Mouse (Mus musculus): ENCODE data around the gene Hist1h2ad. TPM values are rescaled to one million over a fixed set of nuclear protein-coding genes. Genes with fewer than 3 reads are reported as not detected.
A peak's percentile ranks its signal among the peaks of the same experiment; 100 is the strongest.
"Not testable (repeated sequence)": the region's sequence is repeated elsewhere in the genome, so short reads cannot be mapped to it uniquely, and the experiment has no call there.

The Hist1h2ad gene
- polyA plus RNA-seq, 1 experiment from 2014 or later: 2.3 TPM

- Histone ChIP-seq H3K9me3 (no peaks in the 10 kb centered on the region), H3K4me2 (peak overlapping the region; percentile 92), H3K4me3 (peak overlapping the region; percentile 56), H3K4me1 (peaks cover 15% of the 10 kb centered on the region), H3K27me3 (no peaks in the 10 kb centered on the region), H3K9ac (peak overlapping the region; percentile 64), H3K36me3 (no peaks in the 10 kb centered on the region), H3K27ac (peak overlapping the region; percentile 97)
- peak; percentile 78 for ATAC-seq (ENCODE audit: insufficient number of reproducible peaks, low FRiP score, low TSS enrichment, low read depth)
- under 1% methylated on average over 18 of the region's 18 CpGs for WGBS
Observed at GRCm38 (mm10) chr13:23555839-23556416, 18.3 kb upstream of the Hist1h2ad start.

GRCm38 (mm10) chr13:23556906-23557305, 17.3 kb upstream of the Hist1h2ad start:
- H3K36me3 ChIP-seq: no peaks in the 10 kb centered on the region
- peak overlapping the region; percentile 22; the same call in 1 of the 2 replicates for H3K4me2 ChIP-seq
- no peak overlapping the region for H3K9ac ChIP-seq
- H3K4me3 ChIP-seq: no peak overlapping the region
- no peaks in the 10 kb centered on the region for H3K27me3 ChIP-seq
- H3K9me3 ChIP-seq: no peaks in the 10 kb centered on the region
- ATAC-seq (ENCODE audit: insufficient number of reproducible peaks, low FRiP score, low TSS enrichment, low read depth): no peak
- WGBS: 58% methylated on average over 3 of the region's 3 CpGs
- peaks cover 15% of the 10 kb centered on the region for H3K4me1 ChIP-seq
- peak overlapping the region; percentile 97 for H3K27ac ChIP-seq

- not testable (repeated sequence) for H3K9ac ChIP-seq; ATAC-seq (ENCODE audit: insufficient number of reproducible peaks, low FRiP score, low TSS enrichment, low read depth); H3K27me3 ChIP-seq; H3K4me1 ChIP-seq; H3K27ac ChIP-seq; H3K36me3 ChIP-seq; H3K9me3 ChIP-seq; H3K4me3 ChIP-seq; H3K4me2 ChIP-seq
- 25% methylated on average over 2 of the region's 2 CpGs for WGBS
Observed at GRCm38 (mm10) chr13:23560699-23561098, 13.5 kb upstream of the Hist1h2ad start.

GRCm38 (mm10) chr13:23561531-23561882, 12.7 kb upstream of the Hist1h2ad start:
- Histone ChIP-seq H3K4me2 (peak overlapping the region; percentile 62), H3K4me3 (peak overlapping the region; percentile 49), H3K27ac (peak overlapping the region; percentile 96; the same call in 1 of the 2 replicates)
- not testable (repeated sequence) for H3K36me3 ChIP-seq; ATAC-seq (ENCODE audit: insufficient number of reproducible peaks, low FRiP score, low TSS enrichment, low read depth); H3K4me1 ChIP-seq; H3K27me3 ChIP-seq; H3K9ac ChIP-seq; H3K9me3 ChIP-seq
- WGBS: 0% methylated on average over 2 of the region's 5 CpGs

GRCm38 (mm10) chr13:23561883-23562659, 12.1 kb upstream of the Hist1h2ad start, which contains the start of gene Hist1h3e:
Gene Hist1h3e, minus strand, starts transcription at chr13:23562369.
- H3K36me3 ChIP-seq, H3K9me3 ChIP-seq, H3K4me1 ChIP-seq, H3K27me3 ChIP-seq: not testable (repeated sequence)
- peak within 1 kb of the TSS; percentile 31; the same call in 1 of the 2 replicates for H3K9ac ChIP-seq
- H3K4me2 ChIP-seq: peak within 1 kb of the TSS; percentile 62
- peak; percentile 88 for ATAC-seq (ENCODE audit: insufficient number of reproducible peaks, low FRiP score, low TSS enrichment, low read depth)
- H3K4me3 ChIP-seq: peak within 1 kb of the TSS; percentile 49
- under 1% methylated on average over 67 of the region's 67 CpGs for WGBS
- H3K27ac ChIP-seq: peak within 1 kb of the TSS; percentile 96

- no peaks in the 10 kb centered on the region for H3K27me3 ChIP-seq
- H3K4me1 ChIP-seq: no peaks in the 10 kb centered on the region
- H3K36me3 ChIP-seq: no peaks in the 10 kb centered on the region
- peak overlapping the region; percentile 96 for H3K27ac ChIP-seq
- peak overlapping the region; percentile 49 for H3K4me3 ChIP-seq
- no peak overlapping the region; the same call in 1 of the 2 replicates for H3K9ac ChIP-seq
- ATAC-seq (ENCODE audit: insufficient number of reproducible peaks, low FRiP score, low TSS enrichment, low read depth): 0 out of 2 replicates have a peak, but pooled peaks have one; percentile 16
- H3K9me3 ChIP-seq: no peaks in the 10 kb centered on the region
- peak overlapping the region; percentile 62 for H3K4me2 ChIP-seq
- WGBS: 3% methylated on average over 18 of the region's 18 CpGs
Observed at GRCm38 (mm10) chr13:23562699-23563462, 11.3 kb upstream of the Hist1h2ad start.

GRCm38 (mm10) chr13:23564482-23564881, 9.7 kb upstream of the Hist1h2ad start:
- no peaks in the 10 kb centered on the region for H3K4me1 ChIP-seq
- no peak overlapping the region for H3K4me2 ChIP-seq
- H3K27ac ChIP-seq: no peak overlapping the region
- H3K36me3 ChIP-seq: no peaks in the 10 kb centered on the region
- WGBS: 81% methylated on average over 2 of the region's 2 CpGs
- H3K27me3 ChIP-seq: no peaks in the 10 kb centered on the region
- H3K9me3 ChIP-seq: no peaks in the 10 kb centered on the region
- H3K9ac ChIP-seq: no peak overlapping the region
- no peak for ATAC-seq (ENCODE audit: insufficient number of reproducible peaks, low FRiP score, low TSS enrichment, low read depth)
- H3K4me3 ChIP-seq: no peak overlapping the region

GRCm38 (mm10) chr13:23570261-23571021, 3.7 kb upstream of the Hist1h2ad start:
- not testable (repeated sequence) for H3K36me3 ChIP-seq; H3K9me3 ChIP-seq; H3K27me3 ChIP-seq; ATAC-seq (ENCODE audit: insufficient number of reproducible peaks, low FRiP score, low TSS enrichment, low read depth)
- under 1% methylated on average over 23 of the region's 41 CpGs for WGBS
- H3K27ac ChIP-seq: peak overlapping the region; percentile 94
- H3K9ac ChIP-seq: 0 out of 2 replicates have a peak overlapping the region, but pooled peaks have one; percentile 35
- peaks cover 16% of the 10 kb centered on the region for H3K4me1 ChIP-seq
- H3K4me3 ChIP-seq: peak overlapping the region; percentile 43
- peak overlapping the region; percentile 53 for H3K4me2 ChIP-seq

GRCm38 (mm10) chr13:23571022-23571503, 3.1 kb upstream of the Hist1h2ad start, which contains the start of the genes Hist1h2ae and Hist1h2bg:
Gene Hist1h2ae, minus strand, starts transcription at chr13:23571220.
Gene Hist1h2bg, plus strand, starts transcription at chr13:23571396.
- no peaks in the 10 kb centered on the region for H3K36me3 ChIP-seq
- no peaks in the 10 kb centered on the region for H3K27me3 ChIP-seq
- H3K4me2 ChIP-seq: peak within 1 kb of the TSS; percentile 53
- peak; percentile 91 for ATAC-seq (ENCODE audit: insufficient number of reproducible peaks, low FRiP score, low TSS enrichment, low read depth)
- H3K9me3 ChIP-seq: no peaks in the 10 kb centered on the region
- WGBS: under 1% methylated on average over 18 of the region's 18 CpGs
- peak within 1 kb of the TSS; percentile 40 for H3K9ac ChIP-seq
- peaks cover 17% of the 10 kb centered on the region for H3K4me1 ChIP-seq
- H3K27ac ChIP-seq: peak within 1 kb of the TSS; percentile 94
- peak within 1 kb of the TSS; percentile 43 for H3K4me3 ChIP-seq

- Histone ChIP-seq H3K4me2 (peak overlapping the region; percentile 53), H3K4me3 (peak overlapping the region; percentile 43), H3K9ac (peak overlapping the region; percentile 40), H3K4me1 (peaks cover 23% of the 10 kb centered on the region), H3K27ac (peak overlapping the region; percentile 94)
- not testable (repeated sequence) for H3K36me3 ChIP-seq; H3K27me3 ChIP-seq; H3K9me3 ChIP-seq; ATAC-seq (ENCODE audit: insufficient number of reproducible peaks, low FRiP score, low TSS enrichment, low read depth)
- under 1% methylated on average over 17 of the region's 34 CpGs for WGBS
Observed at GRCm38 (mm10) chr13:23571504-23572217, 2.5 kb upstream of the Hist1h2ad start.
